Mouse (Mus musculus) ovary, postnatal 10 days (tissue): ENCODE data around the gene Syce2.
A peak's percentile ranks its signal among the peaks of the same experiment; 100 is the strongest.

Experiments
- DNase-seq: peaks from one replicate; pipeline ENCODE4 v3.0.0; 2022; ENCODE audit warnings: low spot score

Syce2 gene

GRCm38 (mm10) chr8:84844397-84845070 lies 27.4 kb upstream of the Syce2 start:
- DNase-seq: no peak

- DNase-seq: no peak
These were observed 26.4 kb upstream of the Syce2 start for GRCm38 (mm10) chr8:84845355-84846093.

- no peak for DNase-seq
These were observed 25.7 kb upstream of the Syce2 start for GRCm38 (mm10) chr8:84846094-84846721.

- peak; percentile 97 for DNase-seq
These were observed 25.0 kb upstream of the Syce2 start, which contains the start of gene Calr for GRCm38 (mm10) chr8:84846722-84847572. Calr (minus strand) TSS chr8:84846934.

GRCm38 (mm10) chr8:84847684-84848435 lies 24.1 kb upstream of the Syce2 start:
- no peak for DNase-seq

- no peak for DNase-seq
These were observed 15.5 kb upstream of the Syce2 start for GRCm38 (mm10) chr8:84856434-84856833.

- DNase-seq: peak; percentile 82
These were observed 15.0 kb upstream of the Syce2 start, which contains the start of gene Farsa for GRCm38 (mm10) chr8:84856864-84857441. Farsa (plus strand) TSS chr8:84856989.

GRCm38 (mm10) chr8:84872309-84872965 lies 526 bp downstream of the Syce2 start:
- DNase-seq: no peak

- DNase-seq: no peak
These were observed 1.1 kb downstream of the Syce2 start for GRCm38 (mm10) chr8:84873016-84873415.

GRCm38 (mm10) chr8:84874339-84874738 lies 2.4 kb downstream of the Syce2 start:
- no peak for DNase-seq

- no peak for DNase-seq
These were observed 5.6 kb downstream of the Syce2 start for GRCm38 (mm10) chr8:84877297-84878035.

GRCm38 (mm10) chr8:84878915-84879314 lies 7.0 kb downstream of the Syce2 start:
- DNase-seq: no peak

GRCm38 (mm10) chr8:84884728-84885127 lies 12.8 kb downstream of the Syce2 start:
- no peak for DNase-seq

GRCm38 (mm10) chr8:84888280-84888679 lies 16.4 kb downstream of the Syce2 start:
- DNase-seq: no peak

GRCm38 (mm10) chr8:84889141-84889540 lies 17.2 kb downstream of the Syce2 start:
- DNase-seq: no peak

- DNase-seq: no peak
These were observed 21.2 kb downstream of the Syce2 start for GRCm38 (mm10) chr8:84892993-84893708.

GRCm38 (mm10) chr8:84893709-84894134 lies 21.8 kb downstream of the Syce2 start, which contains the start of gene Gcdh:
Gcdh (minus strand) TSS chr8:84893921.
- DNase-seq: peak; percentile 67

- no peak for DNase-seq
These were observed 24.1 kb downstream of the Syce2 start for GRCm38 (mm10) chr8:84895963-84896362.

- DNase-seq: no peak
These were observed 29.2 kb downstream of the Syce2 start for GRCm38 (mm10) chr8:84901071-84901470.
